Mouse (Mus musculus): ENCODE results near the gene Trrap. TPM values are rescaled to one million over a fixed set of nuclear protein-coding genes. Genes with fewer than 3 reads are reported as not detected.

Trrap gene
- 158 and 169 TPM in 2 replicates for polyA plus RNA-seq (2012; rRNA removed)

DNA sequence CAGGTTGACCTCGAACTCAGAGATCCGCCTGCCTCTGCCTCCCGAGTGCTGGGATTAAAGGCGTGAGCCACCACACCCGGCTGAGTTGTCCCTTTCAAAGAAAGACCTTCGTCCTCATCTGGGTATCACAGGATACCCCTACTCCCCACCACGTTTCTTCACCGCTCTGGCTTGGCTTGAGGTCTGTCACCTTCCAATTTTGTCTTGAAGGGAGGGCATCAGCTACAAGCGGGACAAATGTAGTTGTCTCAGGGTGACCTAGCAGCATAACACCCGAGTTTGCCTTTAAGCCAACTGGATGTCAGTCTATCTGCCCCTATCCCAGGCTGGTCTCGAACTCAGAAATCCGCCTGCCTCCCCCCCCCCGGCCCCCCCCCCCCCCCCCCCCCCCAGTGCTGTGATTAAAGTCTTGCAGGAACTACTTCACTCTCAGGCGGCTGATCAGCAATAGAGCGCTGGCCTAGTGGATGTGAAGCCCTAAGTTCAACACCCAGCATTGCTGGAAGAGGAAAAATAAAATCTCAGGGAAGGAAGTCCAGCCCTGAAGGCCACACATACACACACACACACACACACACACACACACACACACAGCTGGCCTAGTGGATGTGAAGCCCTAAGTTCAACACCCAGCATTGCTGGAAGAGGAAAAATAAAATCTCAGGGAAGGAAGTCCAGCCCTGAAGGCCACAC lies at the start of gene Trrap:
Trrap (plus strand) TSS at position 627 of the 693 bp plus-strand sequence.

DNA sequence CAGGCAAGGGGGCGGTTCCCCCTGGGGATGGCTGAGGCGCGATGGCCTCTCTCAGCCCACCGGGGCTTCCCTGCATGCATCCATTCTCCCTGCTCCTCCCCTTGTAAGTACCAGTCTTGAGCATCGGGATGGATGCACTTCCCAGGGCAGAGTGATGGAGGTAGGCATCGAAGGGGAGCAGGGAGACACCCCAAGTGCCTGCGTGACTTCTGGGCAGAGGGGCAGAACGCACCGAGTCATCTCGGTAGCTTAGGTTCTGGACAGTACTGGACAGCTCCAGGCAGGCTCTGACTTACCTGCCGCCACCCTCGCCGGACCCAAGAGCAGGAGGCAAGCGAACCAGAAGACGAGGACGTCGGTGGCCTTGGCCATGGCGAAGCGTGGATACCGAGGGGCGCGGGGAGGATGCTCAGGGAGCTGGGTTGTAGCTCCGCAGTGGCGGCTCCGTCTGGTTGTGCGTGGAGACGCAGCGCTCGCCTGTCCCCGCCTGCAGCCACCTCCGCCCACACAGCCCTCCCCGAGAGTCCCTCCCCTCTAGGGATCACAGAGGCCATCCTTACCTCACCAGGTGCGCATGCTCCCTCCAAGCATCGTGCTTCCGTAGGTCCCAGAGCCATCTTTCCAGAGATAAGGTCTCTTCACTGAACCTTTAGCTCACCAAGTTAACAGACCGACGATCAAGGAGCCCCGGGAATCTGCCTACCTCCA lies 6.2 kb upstream of the Trrap start, which contains the start of gene Tmem130:
Tmem130 (minus strand) TSS at position 658 of the 708 bp plus-strand sequence.

Other genes with a start within 250 kb of the Trrap start
- gene Nptx2, start 221.8 kb upstream of the Trrap start, polyA plus RNA-seq (2012; rRNA removed) = 11.0 and 12.0 TPM in 2 replicates
- gene Tmem130, start 5.9 kb upstream of the Trrap start, polyA plus RNA-seq (2012; rRNA removed) = 159 and 174 TPM in 2 replicates
- gene Smurf1, start 198.1 kb downstream of the Trrap start, polyA plus RNA-seq (2012; rRNA removed) = 41.3 and 45.5 TPM in 2 replicates

Measured in central nervous system, embryonic 14 days (tissue).